Mouse (Mus musculus): ENCODE data around the gene Clec1b.

Gene Clec1b

DNA sequence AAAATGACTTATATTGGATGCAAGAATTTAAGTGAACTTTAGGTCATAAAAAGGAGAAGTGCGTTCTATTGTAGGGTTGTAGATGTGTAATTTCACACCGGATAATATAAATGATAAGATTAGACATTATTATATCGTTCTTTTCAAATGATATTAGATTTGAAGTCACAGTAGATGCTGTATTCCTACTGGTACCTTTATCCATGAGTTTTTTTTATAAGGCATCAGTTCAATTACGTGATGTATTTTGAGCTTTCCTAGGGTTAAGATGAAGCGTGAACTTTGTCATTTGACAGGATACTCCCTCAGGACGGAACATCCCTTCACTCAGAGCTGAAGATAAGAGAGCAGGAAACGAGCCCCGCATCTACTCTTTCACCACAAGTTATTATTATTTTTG is at the start of gene Clec1b:
TSS of gene Clec1b (plus strand) at position 301 of the 400 bp plus-strand sequence.
- no peak for DNase-seq

DNA sequence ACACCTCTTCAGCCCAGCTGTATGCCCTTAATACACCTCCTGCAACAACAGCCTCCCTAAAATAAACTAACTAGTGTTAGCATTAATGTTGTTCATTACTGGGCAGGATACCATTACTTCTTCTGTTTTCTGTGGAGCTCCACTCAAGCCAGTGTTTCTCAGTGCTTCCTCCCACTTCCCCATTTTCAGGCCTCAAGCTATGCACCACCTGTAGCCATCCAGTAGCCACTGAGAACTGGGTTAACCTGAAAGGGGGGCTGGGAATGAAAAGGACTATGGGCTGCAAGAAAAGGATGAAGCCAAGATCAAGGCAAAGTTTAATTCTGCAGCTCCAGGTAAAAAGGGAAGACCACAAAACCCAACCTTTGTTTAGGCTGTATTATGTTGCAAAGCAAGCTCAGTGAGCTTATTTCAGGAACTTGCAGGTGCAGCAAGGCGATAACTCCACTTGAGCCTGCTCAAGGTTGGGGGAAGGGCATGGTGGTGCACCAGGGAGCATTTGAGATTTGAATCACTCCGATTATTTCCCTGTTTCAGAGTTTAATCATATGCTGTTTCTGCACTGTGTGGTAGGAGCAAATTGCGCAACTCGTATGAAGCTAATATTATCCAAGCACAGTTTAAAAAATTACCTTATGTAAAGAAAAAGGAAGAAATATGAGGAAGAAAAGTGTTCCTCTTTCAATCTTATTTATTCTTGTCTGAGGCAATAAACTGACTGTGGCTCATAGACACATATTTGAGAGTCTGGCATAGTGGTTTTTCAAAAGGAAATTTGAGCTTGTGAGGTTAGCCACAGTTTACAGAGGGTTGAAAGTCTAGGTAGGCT is 47.4 kb upstream of the Clec1b start:
- no peak for DNase-seq

DNA sequence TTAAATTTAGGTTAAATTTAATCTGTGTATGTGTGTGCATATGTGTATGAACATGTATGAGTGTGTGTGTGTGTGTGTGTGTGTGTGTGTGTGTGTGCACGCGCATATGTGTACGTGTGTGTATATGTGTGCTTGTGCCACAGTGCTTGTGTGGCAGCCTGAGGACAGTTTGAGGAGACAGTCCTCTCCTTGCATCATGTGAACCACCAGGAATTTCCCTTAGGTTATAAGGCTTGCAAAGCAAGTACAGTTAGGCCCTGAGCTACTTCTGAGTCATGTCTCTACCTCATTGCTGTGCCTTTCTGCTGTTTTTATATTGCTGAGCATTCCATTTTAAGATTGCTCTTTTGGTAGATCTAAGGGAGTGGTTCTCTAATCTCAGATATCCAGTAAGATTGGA is 46.0 kb upstream of the Clec1b start:
- no peak for DNase-seq

DNA sequence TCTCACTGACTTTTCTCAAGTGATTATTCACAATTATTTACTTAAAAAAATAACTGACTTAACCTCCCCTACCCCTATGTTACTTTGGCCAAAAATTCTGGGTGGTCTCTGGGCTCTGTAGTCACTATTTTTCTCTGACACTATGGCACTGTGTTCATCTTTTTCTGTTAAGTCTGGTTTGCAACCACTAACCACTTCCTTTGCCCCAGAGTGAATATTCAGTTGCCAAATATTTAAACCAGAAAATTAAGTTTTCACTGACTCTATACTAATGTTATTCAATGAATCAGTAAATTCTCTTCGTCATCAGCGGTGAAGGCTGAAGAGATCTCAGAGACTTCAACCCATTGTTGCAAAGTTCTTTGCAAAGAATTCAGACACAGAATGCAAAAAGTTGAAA is 41.3 kb upstream of the Clec1b start:
- no peak for DNase-seq

DNA sequence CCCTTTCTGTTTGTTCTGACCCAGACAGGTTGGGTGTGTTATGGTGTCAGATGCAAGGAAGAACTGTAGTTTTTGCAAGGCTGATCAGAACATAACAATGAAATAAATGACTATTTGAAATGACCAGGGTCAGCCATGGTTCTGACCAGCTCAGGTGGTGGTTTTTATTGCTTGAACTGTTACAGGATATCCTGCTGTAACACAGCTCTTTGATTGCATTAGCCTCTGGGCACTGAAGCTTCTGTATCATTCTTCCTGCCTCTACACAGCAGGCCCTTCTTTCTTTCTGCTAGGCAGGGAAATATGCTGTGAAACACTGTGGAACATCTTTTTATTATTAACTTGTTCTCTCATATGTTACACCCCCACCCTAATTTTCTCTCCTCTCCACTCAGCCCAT is 40.7 kb upstream of the Clec1b start:
- no peak for DNase-seq

DNA sequence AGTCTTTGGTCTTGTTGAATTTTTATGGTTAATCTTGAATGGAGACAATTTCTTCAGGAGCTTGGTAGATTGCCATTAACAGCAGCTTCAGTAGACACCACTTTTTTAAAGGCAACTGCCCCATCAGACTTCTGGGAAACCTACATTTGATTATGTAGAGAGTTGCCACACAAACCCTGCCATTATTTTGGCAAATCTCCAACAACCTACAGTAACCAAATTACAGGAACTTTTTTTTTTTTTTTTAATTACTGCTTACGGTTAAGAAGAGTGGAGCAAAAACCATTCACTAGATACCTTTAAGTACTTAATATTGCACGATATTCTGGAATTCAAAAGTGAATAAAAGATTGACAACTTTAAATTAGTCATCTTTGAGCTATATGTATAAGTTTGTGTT is 37.6 kb upstream of the Clec1b start:
- no peak for DNase-seq

DNA sequence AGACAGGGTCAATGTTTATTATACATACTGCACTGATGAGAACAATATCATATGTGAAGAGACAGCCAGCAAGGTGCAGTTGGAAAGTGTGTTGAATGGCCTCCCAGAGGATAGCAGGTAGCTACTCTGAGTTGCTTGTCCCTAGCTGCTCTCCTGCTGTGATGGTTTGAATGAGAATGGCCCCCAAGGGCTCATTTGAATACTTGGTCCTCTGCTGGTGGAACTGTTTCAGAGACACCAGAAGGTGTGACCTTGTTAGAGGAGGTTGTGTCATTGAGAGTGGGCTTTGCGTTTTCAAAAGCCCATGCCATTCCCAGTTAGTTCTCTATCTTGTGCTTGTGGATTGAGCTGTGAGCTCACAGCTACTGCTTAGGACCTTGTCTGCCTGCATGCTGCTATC is 33.2 kb upstream of the Clec1b start:
- DNase-seq: no peak

DNA sequence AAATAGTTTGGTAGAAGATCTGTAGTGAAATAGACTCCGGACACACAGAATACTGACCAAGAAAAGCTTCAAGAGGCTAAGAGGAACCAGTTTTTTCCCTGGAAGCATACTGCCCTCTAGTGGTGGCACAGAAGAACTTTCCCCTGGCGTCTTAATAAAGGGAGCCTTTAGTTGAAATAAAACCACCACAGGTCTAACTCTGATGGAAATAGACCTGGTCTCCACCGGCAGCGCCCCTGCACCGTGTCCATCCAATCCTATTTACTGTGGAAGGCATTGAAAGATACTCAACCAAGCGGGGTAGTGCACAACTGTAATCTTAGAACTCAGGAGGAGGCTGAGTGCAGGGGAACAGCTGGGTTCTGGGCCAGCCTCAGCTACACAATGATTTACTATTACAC is 31.1 kb upstream of the Clec1b start:
- peak; percentile 23 to 26 for DNase-seq

DNA sequence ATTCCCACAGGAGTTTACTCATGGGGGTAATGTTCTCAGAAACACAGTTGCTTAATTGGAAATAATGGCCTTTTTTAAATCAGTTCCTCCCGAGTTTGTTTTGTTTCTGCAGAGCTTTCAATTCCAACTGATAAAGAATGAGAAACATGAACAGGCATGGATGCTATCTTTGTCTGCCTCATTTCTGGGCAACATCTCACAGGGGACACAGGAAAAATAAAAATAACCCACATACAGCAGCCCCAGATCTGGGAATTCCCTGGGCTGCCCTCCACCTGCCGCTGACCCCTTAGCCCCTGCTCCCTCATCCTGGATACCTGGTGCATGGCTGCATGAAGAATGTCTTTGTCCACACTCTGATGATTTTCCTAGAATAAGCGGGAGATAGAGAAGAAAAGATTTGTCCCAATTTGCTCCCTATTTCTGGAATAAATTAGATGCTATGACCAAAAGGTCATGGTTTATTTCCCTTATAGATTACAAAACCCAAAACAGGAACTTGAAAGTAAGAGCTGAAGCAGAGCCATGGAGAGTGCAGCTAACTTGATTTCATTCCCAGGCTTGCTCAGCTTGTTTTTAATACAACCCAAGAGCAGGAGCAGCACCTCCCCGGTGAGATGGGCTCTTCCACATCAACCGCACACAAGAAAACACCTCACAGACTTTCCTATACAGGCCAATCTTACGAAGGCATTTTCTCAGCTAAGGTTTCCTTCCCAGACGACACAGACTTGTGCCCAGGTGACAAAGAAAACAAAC is 27.5 kb upstream of the Clec1b start:
- no peak for DNase-seq

DNA sequence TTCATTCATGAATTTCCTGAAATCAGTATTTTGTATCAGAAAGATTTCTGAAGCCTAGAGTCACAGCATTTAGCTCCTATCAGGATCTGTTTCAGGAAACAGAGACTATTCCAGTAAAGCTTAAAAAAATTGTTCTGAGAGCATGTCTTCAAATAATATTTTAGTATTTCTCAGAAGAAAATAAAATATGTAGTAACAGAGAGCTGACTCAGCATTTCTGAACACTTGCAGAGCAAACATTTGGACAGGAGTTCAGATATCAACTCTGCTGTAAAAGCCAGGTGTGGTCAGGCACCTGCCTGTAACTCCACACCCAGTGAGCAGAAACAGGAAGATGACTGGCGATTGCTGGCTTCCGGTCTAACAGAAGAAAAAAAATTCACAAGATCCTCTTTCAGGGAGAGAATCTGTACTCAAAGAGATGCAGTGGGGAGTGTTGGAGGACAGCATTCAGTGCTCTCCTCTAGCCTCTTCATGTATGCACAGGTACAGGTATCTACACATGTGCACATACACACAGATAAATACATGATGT is 22.1 kb upstream of the Clec1b start:
- no peak for DNase-seq

DNA sequence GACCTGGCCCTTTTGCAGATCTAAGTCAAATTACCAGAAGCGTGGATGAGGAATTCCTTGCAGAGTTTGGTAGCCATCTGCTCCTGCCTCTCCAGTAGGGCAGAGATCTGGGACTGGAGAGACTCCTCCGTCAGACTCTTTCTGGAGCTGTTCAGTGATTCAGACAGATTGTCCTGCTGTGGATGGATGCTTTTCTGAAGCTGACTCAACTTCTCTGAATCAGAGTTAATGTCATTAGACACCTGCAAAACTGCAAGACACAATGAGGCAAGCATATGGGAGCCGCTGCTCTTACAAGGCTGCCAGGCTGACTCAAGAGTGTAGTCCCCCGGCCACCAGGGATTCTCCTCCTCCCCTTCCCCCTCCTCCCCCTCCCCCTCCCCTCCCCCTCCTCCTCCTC is 16.6 kb upstream of the Clec1b start:
- no peak for DNase-seq

DNA sequence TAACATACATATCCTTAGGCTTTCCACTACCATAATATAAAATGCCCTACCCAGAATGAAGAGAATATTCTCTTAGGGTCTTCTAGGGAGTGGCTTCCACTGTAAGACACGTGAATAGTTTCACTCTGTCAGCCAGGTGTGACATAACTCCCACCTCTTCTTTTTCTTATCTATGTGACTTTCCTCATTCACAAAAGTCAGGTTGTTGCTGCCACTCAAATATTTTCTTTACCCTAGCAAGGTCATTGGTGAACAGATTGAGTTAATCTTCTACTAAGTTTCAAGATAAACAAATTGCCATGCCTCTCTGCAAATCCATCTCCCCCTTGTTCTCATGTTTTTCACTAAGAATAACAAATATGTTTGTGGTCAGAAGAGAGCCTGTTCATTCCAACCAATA is 15.4 kb upstream of the Clec1b start:
- DNase-seq: no peak

DNA sequence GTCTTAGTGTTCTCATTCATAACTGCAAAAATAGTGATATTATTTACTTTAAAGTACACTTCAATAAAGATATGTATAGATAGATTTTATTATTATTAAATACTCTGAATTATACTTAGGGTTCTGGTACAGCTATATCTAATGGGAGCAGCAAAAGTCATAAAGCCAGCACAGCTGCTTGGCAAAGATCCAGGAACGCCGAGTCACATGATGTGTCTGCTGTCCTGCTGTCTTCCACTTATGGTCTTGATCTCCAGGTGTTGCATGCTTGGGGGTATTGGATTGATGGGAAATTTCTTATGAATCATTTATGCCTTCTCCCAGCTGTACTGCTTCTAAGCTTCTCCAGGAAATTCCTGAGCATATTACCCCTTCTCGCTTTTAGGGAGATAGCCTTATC is 13.6 kb upstream of the Clec1b start:
- DNase-seq: no peak

DNA sequence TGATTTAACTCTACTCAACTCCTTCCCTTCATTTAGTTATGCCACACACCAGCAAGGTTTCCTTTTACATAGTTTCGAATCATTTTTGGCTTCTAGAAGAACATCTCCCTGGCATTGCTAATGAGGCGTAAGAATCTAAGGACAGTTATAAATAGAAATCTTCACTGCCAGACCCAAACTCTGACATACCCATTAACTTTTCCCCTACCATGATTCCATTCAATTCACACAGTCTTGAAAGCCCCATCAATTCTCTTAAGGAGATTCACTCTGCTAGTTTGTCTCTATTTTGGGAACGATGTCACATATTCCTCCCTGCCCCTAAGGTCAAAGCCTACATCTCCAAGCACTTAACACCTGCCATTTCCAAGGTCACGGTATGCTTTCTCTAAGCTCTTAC is 12.1 kb upstream of the Clec1b start:
- DNase-seq: no peak

DNA sequence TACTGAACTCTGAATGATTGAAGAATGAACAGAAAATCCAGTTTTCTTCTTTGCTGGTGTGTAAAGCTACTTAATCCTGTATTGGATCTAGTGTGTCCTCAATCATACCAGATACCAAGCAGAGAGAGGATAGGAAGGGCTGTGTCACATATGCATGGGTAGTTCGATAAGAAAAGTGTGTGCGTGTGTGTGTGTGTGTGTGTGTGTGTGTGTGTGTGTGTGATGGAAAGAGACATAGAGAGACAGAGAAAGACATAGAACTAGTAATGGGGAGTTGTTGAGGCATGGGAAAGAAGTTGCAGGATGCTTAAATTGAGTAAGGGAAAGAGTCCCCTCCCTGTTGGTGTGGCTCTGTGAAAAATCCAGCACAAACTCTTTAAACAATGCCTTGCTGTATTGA is 11.3 kb upstream of the Clec1b start, which contains the start of gene Clec12b:
TSS of gene Clec12b (minus strand) at position 101 of the 400 bp plus-strand sequence.
- DNase-seq: no peak

DNA sequence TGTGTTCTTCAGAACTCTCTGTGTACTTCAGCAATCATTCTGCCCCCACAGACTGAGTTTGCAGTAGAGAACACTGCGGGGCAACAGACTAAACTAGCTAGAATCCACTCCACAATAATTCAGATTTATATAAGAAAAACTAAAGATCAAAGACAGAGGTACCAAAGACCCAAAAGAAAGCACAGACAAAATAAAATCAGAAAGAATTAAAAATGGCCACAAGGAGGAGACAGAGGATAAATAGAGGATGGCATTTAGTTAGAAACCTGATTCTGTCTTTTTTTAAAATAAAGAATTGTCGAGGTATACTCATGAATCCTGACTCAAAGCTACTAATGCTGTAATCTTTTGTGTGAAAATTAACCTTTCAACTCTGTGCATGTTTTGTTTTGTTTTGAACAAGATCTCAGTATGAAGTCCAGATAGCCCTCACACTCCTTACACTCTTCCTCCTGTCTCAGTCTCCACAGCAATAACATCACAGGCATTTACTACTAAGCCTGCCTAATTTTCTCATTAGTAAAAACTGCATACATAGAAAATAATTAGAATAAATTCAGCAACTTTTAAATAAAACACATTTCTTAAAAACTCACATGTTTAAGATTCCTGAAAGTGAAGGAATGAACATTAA is 3.9 kb upstream of the Clec1b start:
- DNase-seq: no peak

DNA sequence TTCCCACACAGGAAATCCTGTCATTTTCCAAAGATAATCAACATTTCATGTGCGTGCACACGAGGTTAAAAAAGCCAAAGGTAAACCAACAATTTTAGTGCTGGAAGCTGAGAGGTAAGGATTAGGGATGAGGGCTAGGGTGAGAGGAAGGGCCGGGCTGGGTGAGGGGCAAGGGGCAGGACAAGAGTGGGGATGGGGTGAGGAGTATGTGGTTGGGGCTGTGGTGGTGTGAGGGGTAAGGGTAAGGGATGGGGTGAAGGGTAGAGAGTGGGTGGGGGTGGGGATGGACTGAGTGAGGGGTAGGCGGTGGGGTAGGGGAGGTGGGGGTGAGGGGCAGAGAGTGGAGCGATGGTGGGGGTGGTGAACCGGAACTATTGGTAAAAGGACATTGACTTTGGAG is 3.4 kb upstream of the Clec1b start:
- no peak for DNase-seq

DNA sequence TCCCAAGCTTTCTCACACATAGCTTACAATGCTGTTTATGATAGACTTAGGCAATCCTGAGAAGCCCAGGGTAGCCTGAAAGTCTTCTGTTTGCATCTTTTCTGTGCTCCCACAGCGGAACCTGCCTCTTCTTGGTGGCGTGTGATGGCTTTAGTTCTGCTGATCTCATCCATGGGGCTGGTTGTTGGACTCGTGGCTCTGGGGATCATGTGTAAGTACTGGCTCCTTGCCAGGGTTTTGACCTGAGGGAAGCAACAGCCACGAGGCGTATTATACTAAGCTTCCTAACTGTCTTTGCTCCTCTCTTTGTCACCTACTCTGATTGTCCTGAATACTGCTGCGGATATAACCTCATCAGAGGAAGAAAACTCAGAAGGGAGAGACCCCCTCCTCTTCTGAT is 2.8 kb downstream of the Clec1b start:
- DNase-seq: peak in 1 of 2 experiments; percentile 4

DNA sequence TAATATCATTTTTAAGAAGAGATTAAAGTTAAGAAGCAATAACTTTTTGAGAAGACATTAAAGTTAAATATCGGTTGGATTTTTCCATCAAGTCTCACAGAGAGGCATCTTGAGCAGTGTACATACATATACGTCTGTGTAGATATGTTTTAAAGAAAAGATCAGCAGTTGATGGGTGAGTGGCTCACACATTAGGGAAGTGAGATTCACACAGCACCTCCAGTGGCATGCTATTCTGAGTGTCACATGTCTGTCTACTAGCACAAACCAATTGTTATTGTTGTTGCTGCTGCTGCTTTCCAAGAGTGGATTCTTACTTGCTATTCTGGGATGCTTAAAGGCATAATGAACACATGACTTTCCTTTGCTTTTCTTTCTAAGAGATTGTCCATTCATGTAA is 5.3 kb downstream of the Clec1b start:
- DNase-seq: no peak

DNA sequence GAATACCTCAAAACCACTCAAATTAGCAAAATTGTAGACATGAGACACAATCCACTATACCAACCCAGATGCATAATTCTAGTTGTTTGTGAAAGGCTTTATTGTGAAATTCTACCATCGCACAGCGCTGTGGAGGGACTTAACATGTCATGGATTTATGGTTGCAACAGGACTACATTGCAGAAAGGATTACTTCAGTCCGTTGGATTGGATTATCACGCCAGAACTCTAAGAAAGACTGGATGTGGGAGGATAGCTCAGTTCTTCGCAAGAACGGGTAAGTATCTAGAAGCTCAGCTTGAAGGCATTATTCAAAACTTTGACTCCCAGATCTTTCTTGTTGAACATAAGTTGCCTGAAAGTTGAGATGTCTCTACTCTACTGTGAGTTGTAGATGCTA is 6.3 kb downstream of the Clec1b start:
- DNase-seq: no peak

DNA sequence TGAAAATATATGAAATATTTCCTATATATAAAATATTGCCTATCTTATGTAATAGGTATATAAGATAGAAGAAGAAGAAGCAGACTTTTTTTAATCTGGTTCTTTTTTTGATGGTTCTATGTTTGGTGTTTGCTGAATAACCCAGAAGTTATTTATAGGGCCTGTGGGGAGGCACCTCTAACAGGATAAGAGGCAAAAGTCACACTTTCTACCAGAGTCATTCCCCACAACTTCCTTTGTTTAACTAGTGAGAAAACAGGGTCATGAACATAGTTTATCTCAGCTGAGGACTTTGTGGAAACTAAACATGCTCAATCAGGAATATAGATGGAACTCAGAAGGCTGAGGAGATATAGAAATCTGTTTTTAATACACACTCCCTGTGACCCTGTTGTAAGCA is 8.9 kb downstream of the Clec1b start:
- DNase-seq: no peak

DNA sequence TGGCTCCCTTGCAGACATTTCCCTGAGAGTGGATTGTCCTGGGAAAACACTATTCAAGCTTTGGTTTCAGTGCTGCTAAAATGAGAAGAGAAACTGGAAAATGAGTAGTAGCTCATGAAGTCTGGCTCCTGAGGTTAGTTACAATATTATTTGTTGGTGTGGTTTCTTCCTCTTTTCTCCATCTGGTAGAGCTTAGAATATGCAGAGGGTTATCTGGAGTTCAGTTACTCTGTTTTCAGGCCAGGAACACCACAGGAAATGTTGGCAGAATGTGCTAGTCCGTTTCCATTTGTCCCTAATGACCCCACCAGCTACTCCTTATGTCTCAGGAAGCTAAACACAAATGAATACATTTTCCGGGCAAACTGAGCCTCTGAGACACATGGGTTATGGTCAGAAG is 10.2 kb downstream of the Clec1b start:
- DNase-seq: no peak

DNA sequence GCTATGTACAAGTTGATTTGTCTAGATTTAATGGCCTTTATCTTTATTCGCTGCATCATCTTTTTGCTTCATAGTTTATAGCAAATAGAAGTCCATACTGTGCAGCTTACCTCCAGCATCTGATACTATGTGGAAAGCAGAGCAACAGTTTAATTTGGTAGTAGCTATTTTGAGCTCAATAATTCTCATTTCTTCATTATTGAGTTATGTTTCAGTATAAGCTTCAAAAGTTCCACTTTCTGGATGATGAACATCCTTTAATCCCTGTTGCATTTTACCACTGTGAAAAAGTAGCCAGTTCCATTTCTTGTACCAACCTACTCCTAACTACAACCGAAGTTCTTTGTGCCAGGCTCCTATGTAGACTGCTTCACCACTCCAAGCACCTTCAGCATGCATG is 11.5 kb downstream of the Clec1b start, which contains the start of gene Clec9a:
TSS of gene Clec9a (plus strand) at position 301 of the 400 bp plus-strand sequence.
- no peak for DNase-seq

DNA sequence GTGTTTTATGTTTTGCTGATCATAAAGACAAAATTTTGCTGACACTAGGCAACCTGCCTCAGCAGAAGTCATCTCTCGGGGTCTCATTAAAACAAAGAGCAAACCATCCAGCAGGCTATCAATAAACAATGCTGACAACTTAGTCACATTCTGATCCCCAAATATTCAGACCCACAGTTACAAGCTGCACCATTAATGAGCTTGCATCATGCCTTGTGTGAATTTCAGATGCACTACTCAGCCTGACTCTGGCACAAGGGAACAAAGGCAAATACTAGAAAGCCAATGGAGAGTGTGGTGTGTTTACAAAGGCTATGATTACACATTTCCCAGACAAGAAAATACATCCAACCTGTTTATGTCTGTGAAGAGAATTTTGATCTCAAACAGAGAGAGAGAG is 17.1 kb downstream of the Clec1b start:
- no peak for DNase-seq
